24 mouse cellular contexts compared by ENCODE assay signal in genomic region chr2:170438782-170439181, GRCm38 (mm10). TPM values are rescaled to one million over a fixed set of nuclear protein-coding genes. Genes with fewer than 3 reads are reported as not detected.
DNase-seq lines count a peak whose midpoint lies in the region; ATAC-seq lines count a peak whose summit lies in the region.
"Had no signal": no experiment of that assay in that cellular context is flagged by ENCODE, and none has a peak within 500 bp of the region (broad histone marks: within the 10 kb centered on the region; RNA-seq: fewer than 3 reads in every experiment).

No protein-coding gene starts in this region.

- peaks cover 3% of the 10 kb centered on the region; the same call in 1 of the 2 replicates for H3K4me1 ChIP-seq in hindbrain, embryonic 12.5 days
- no peaks in the 10 kb centered on the region for H3K4me1 ChIP-seq in hindbrain, embryonic 14.5 days (replicated peaks; ENCODE audit: control insufficient read depth, insufficient read depth, low read length)
- H3K4me1 ChIP-seq in kidney, embryonic 15.5 days: peaks cover 11% of the 10 kb centered on the region
- H3K4me1 ChIP-seq in neural tube, embryonic 15.5 days: peaks cover 5% of the 10 kb centered on the region; the same call in 1 of the 2 replicates
- H3K4me1 ChIP-seq: heart, embryonic 10.5 days; megakaryocyte, embryonic 14.5 days had no signal

- DNase-seq in hindbrain, embryonic 14.5 days (ENCODE audit: low spot score): no peak
- no peak for DNase-seq in kidney, postnatal 10 days
- peak; percentile 46 for DNase-seq in retina, postnatal 1 day
- DNase-seq in retina, embryonic 14.5 days (ENCODE audit: low spot score): no peak
- DNase-seq in left cerebral cortex, postnatal 36 days (ENCODE audit: low spot score in 2 of 2): no peak
- DNase-seq: adrenal gland, postnatal 36 days; cerebellum, adult 9-11 months; heart, postnatal 10 days; thymus, postnatal 25 days had no signal

- H3K9ac ChIP-seq in hindbrain, embryonic 12.5 days: no peak overlapping the region
- H3K9ac ChIP-seq in hindbrain, embryonic 14.5 days: no peak overlapping the region
- peak overlapping the region; percentile 7; the same call in 1 of the 2 replicates for H3K9ac ChIP-seq in kidney, embryonic 15.5 days
- H3K9ac ChIP-seq in neural tube, embryonic 15.5 days (replicated peaks): no peak overlapping the region
- H3K9ac ChIP-seq: forebrain, embryonic 15.5 days had no signal

- no peak for ATAC-seq in hindbrain, embryonic 12.5 days (ENCODE audit: low FRiP score)
- ATAC-seq in hindbrain, embryonic 14.5 days (ENCODE audit: low FRiP score): no peak
- no peak for ATAC-seq in kidney, embryonic 15.5 days (replicated peaks; ENCODE audit: low FRiP score)
- ATAC-seq in neural tube, embryonic 15.5 days (ENCODE audit: low FRiP score): no peak
- ATAC-seq: forebrain, embryonic 15.5 days; inflammation-experienced regulatory T-cells, adult 6 months; lung, postnatal 0 days had no signal

- 0 out of 2 replicates have a peak overlapping the region, but pooled peaks have one; percentile 13 for H3K4me2 ChIP-seq in hindbrain, embryonic 12.5 days (replicated peaks)
- no peak overlapping the region for H3K4me2 ChIP-seq in hindbrain, embryonic 14.5 days (replicated peaks)
- H3K4me2 ChIP-seq in kidney, embryonic 15.5 days: peak overlapping the region; percentile 38
- 0 out of 2 replicates have a peak overlapping the region, but pooled peaks have one; percentile 22 for H3K4me2 ChIP-seq in neural tube, embryonic 15.5 days
- H3K4me2 ChIP-seq: forebrain, embryonic 15.5 days; liver, embryonic 11.5 days had no signal

- peaks cover 8% of the 10 kb centered on the region; the same call in 1 of the 2 replicates for H3K27me3 ChIP-seq in hindbrain, embryonic 12.5 days
- H3K27me3 ChIP-seq in hindbrain, embryonic 14.5 days (ENCODE audit: control insufficient read depth, insufficient read depth, low read length): peaks cover 4% of the 10 kb centered on the region
- H3K27me3 ChIP-seq in kidney, embryonic 15.5 days: peaks cover 8% of the 10 kb centered on the region; the same call in 1 of the 2 replicates
- peaks cover 3% of the 10 kb centered on the region; the same call in 1 of the 2 replicates for H3K27me3 ChIP-seq in neural tube, embryonic 15.5 days (replicated peaks)
- H3K27me3 ChIP-seq: forebrain, embryonic 15.5 days had no signal

- H3K36me3 ChIP-seq in hindbrain, embryonic 12.5 days: no peaks in the 10 kb centered on the region
- H3K36me3 ChIP-seq in hindbrain, embryonic 14.5 days (replicated peaks; ENCODE audit: control insufficient read depth, insufficient read depth): no peaks in the 10 kb centered on the region
- no peaks in the 10 kb centered on the region for H3K36me3 ChIP-seq in kidney, embryonic 15.5 days
- no peaks in the 10 kb centered on the region for H3K36me3 ChIP-seq in neural tube, embryonic 15.5 days
- H3K36me3 ChIP-seq: forebrain, embryonic 15.5 days; heart, embryonic 10.5 days; limb, embryonic 10.5 days had no signal

- 51% methylated on average over 13 of the region's 13 CpGs for WGBS in hindbrain, embryonic 12.5 days
- WGBS in hindbrain, embryonic 14.5 days: 34% methylated on average over 13 of the region's 13 CpGs
- WGBS in kidney, embryonic 15.5 days: 35% methylated on average over 13 of the region's 13 CpGs
- 48% methylated on average over 13 of the region's 13 CpGs for WGBS in neural tube, embryonic 15.5 days

- H3K27ac ChIP-seq in hindbrain, embryonic 12.5 days: no peak overlapping the region
- no peak overlapping the region for H3K27ac ChIP-seq in hindbrain, embryonic 14.5 days
- no peak overlapping the region for H3K27ac ChIP-seq in kidney, embryonic 15.5 days
- H3K27ac ChIP-seq in neural tube, embryonic 15.5 days (replicated peaks): no peak overlapping the region
- H3K27ac ChIP-seq: forebrain, embryonic 15.5 days; heart, embryonic 10.5 days; limb, embryonic 10.5 days had no signal

- H3K9me3 ChIP-seq in hindbrain, embryonic 12.5 days (replicated peaks): no peaks in the 10 kb centered on the region
- H3K9me3 ChIP-seq in hindbrain, embryonic 14.5 days (ENCODE audit: control insufficient read depth, low read length): no peaks in the 10 kb centered on the region
- no peaks in the 10 kb centered on the region for H3K9me3 ChIP-seq in kidney, embryonic 15.5 days (replicated peaks)
- H3K9me3 ChIP-seq in neural tube, embryonic 15.5 days (replicated peaks): no peaks in the 10 kb centered on the region
- H3K9me3 ChIP-seq: forebrain, embryonic 15.5 days; heart, embryonic 10.5 days; limb, embryonic 10.5 days; megakaryocyte, embryonic 14.5 days had no signal

- no peak overlapping the region for H3K4me3 ChIP-seq in hindbrain, embryonic 12.5 days
- H3K4me3 ChIP-seq in hindbrain, embryonic 14.5 days (replicated peaks; ENCODE audit: low read length): no peak overlapping the region
- H3K4me3 ChIP-seq in kidney, embryonic 15.5 days (replicated peaks): no peak overlapping the region
- H3K4me3 ChIP-seq in neural tube, embryonic 15.5 days (replicated peaks): no peak overlapping the region
- H3K4me3 ChIP-seq: erythroblast, embryonic 14.5 days; forebrain, embryonic 15.5 days; heart, embryonic 10.5 days; limb, embryonic 10.5 days; megakaryocyte, embryonic 14.5 days; myocyte had no signal

- intact Hi-C loops in left cerebral cortex, postnatal 36 days (cut with DNase I): no loop called here

RNA-seq across cellular contexts. Expression of gene Bcas1, which starts 11.1 kb away (rescaled TPM):
- 10.1 and 14.2 TPM in 2 replicates for polyA plus RNA-seq in hindbrain, embryonic 12.5 days (2016; fragmentation: Nextera tagmentation; extraction: Ambion mirVana)
- 15.4 and 16.9 TPM in 2 replicates for polyA plus RNA-seq in hindbrain, embryonic 14.5 days (2014; fragmentation: Nextera tagmentation; extraction: Ambion mirVana)
- polyA plus RNA-seq in kidney, embryonic 15.5 days (2015; fragmentation: Nextera tagmentation; extraction: Ambion mirVana): 0.58 and 1.7 TPM in 2 replicates
- 9.2 and 10.6 TPM in 2 replicates for polyA plus RNA-seq in neural tube, embryonic 15.5 days (2015; fragmentation: Nextera tagmentation; extraction: Ambion mirVana)
- 10 to 100 TPM; 55.7 to 69.9 TPM for total RNA-seq in left cerebral cortex, postnatal 36 days (2021)

RNA-seq across cellular contexts. Expression of gene Pfdn4, which starts 57.4 kb away (rescaled TPM):
- 128 and 139 TPM in 2 replicates for polyA plus RNA-seq in hindbrain, embryonic 12.5 days (2016; fragmentation: Nextera tagmentation; extraction: Ambion mirVana)
- 148 and 156 TPM in 2 replicates for polyA plus RNA-seq in hindbrain, embryonic 14.5 days (2014; fragmentation: Nextera tagmentation; extraction: Ambion mirVana)
- polyA plus RNA-seq in kidney, embryonic 15.5 days (2015; fragmentation: Nextera tagmentation; extraction: Ambion mirVana): 77.8 and 103 TPM in 2 replicates
- 125 and 142 TPM in 2 replicates for polyA plus RNA-seq in neural tube, embryonic 15.5 days (2015; fragmentation: Nextera tagmentation; extraction: Ambion mirVana)
- 10 to 100 TPM; 29.4 to 31.9 TPM for total RNA-seq in left cerebral cortex, postnatal 36 days (2021)

RNA-seq across cellular contexts. Expression of gene Cyp24a1, which starts 58.2 kb away (rescaled TPM):
- 0.10 TPM in 1 of 2 replicates, not detected in the other for polyA plus RNA-seq in hindbrain, embryonic 12.5 days (2016; fragmentation: Nextera tagmentation; extraction: Ambion mirVana)
- polyA plus RNA-seq in hindbrain, embryonic 14.5 days (2014; fragmentation: Nextera tagmentation; extraction: Ambion mirVana): 0.05 TPM in 2 replicates
- polyA plus RNA-seq in kidney, embryonic 15.5 days (2015; fragmentation: Nextera tagmentation; extraction: Ambion mirVana): 1.7 and 1.8 TPM in 2 replicates
- polyA plus RNA-seq in neural tube, embryonic 15.5 days (2015; fragmentation: Nextera tagmentation; extraction: Ambion mirVana): 0.12 TPM in 1 of 2 replicates, not detected in the other
- not detected for total RNA-seq in left cerebral cortex, postnatal 36 days (2021)
- total RNA-seq: adrenal gland, postnatal 36 days; gastrocnemius, postnatal 4 days; heart, postnatal 10 days; layer of hippocampus, adult 18-20 months had no signal
- polyA plus RNA-seq: erythroblast, embryonic 14.5 days; heart, embryonic 10.5 days; inflammation-experienced regulatory T-cells, adult 6 months; limb, embryonic 10.5 days; liver, embryonic 11.5 days; lung, postnatal 0 days; spleen, adult 2 months had no signal
